Mouse (Mus musculus): ENCODE measurements around the gene Lrrc9. TPM values are rescaled to one million over a fixed set of nuclear protein-coding genes. Genes with fewer than 3 reads are reported as not detected.

Lrrc9 gene
- total and polyA plus RNA-seq, 2 experiments: under 0.01 TPM; not detected in 1

DNA sequence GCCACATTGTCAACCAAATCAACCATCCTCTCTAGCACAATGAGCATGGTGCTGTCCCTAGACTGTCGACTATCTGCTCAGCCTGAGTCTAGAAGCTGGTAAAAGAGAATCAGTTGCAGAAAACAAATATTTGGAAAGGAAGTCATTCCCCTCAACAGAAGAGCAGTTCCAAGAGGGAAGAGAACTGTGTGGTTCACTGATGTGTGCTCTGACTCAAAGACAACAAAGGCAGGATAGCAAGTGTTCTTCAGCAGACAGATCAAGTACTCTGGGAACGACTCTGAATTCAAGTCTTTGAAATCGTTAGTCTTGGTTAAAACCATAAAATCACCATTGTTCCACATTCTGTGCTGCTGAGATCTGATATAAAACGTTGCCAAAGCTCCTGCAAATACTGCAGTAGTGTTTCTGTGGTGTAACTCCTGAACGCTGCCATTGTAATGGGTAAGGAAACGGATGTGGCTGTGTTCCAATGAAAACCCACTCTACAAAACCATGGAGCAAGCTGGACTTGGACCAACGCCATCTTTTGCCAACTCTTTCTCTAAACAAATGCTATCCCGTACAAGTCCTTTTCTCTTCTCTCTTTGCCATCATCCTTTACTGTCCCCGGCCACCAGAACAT lies 8.3 kb upstream of the Lrrc9 start:
- H3K36me3 ChIP-seq (ENCODE audit: control insufficient read depth, insufficient read depth, low read length): no peaks in the 10 kb centered on the region
- no peak overlapping the region for H3K9ac ChIP-seq (ENCODE audit: low read depth, low read length)
- TF ChIP-seq POLR2A (IDR thresholded peaks at IDR 0.05; ENCODE audit: extremely low read depth, insufficient read depth, low read length) (no peak), CTCF (IDR thresholded peaks at IDR 0.05; ENCODE audit: low read depth, low read length) (no peak)
- H3K27ac ChIP-seq (replicated peaks; ENCODE audit: insufficient read depth, low read depth, low read length): no peak overlapping the region
- H3K79me2 ChIP-seq (ENCODE audit: control insufficient read depth, insufficient read depth, low read length): no peaks in the 10 kb centered on the region
- no peak for DNase-seq (ENCODE audit: extremely low read depth, low read depth, low spot score)
- no peak overlapping the region for H3K4me3 ChIP-seq (ENCODE audit: insufficient read depth, low read depth, low read length)
- WGBS: 59% methylated on average over 9 of the region's 9 CpGs
- H3K27me3 ChIP-seq (ENCODE audit: control insufficient read depth, insufficient read depth, low read length): no peaks in the 10 kb centered on the region
- H3K4me1 ChIP-seq (ENCODE audit: control insufficient read depth, insufficient read depth, low read length): no peaks in the 10 kb centered on the region

GRCm38 (mm10) chr12:72437676-72438341 lies 3.9 kb upstream of the Lrrc9 start:
- no peak overlapping the region for H3K27ac ChIP-seq (replicated peaks; ENCODE audit: insufficient read depth, low read depth, low read length)

GRCm38 (mm10) chr12:72438961-72439480 lies 2.6 kb upstream of the Lrrc9 start:
- no peak for TF ChIP-seq CTCF (IDR thresholded peaks at IDR 0.05; ENCODE audit: low read depth, low read length)
- no peak for TF ChIP-seq POLR2A (IDR thresholded peaks at IDR 0.05; ENCODE audit: extremely low read depth, insufficient read depth, low read length)
- H3K79me2 ChIP-seq (ENCODE audit: control insufficient read depth, insufficient read depth, low read length): no peaks in the 10 kb centered on the region
- 75% methylated on average over 6 of the region's 6 CpGs for WGBS
- no peak for DNase-seq (ENCODE audit: extremely low read depth, low read depth, low spot score)
- no peaks in the 10 kb centered on the region for H3K27me3 ChIP-seq (ENCODE audit: control insufficient read depth, insufficient read depth, low read length)
- H3K36me3 ChIP-seq (ENCODE audit: control insufficient read depth, insufficient read depth, low read length): no peaks in the 10 kb centered on the region
- no peak overlapping the region for H3K9ac ChIP-seq (ENCODE audit: low read depth, low read length)
- H3K4me3 ChIP-seq (ENCODE audit: insufficient read depth, low read depth, low read length): no peak overlapping the region
- H3K4me1 ChIP-seq (ENCODE audit: control insufficient read depth, insufficient read depth, low read length): no peaks in the 10 kb centered on the region; the same call in 1 of the 2 replicates
- no peak overlapping the region for H3K27ac ChIP-seq (replicated peaks; ENCODE audit: insufficient read depth, low read depth, low read length)

More at GRCm38 (mm10) chr12:72437676-72438341, 3.9 kb upstream of the Lrrc9 start:
- no peaks in the 10 kb centered on the region for H3K27me3 ChIP-seq (ENCODE audit: control insufficient read depth, insufficient read depth, low read length)
- no peak overlapping the region for H3K9ac ChIP-seq (ENCODE audit: low read depth, low read length)
- DNase-seq (ENCODE audit: extremely low read depth, low read depth, low spot score): no peak
- no peaks in the 10 kb centered on the region for H3K79me2 ChIP-seq (ENCODE audit: control insufficient read depth, insufficient read depth, low read length)
- no peak for TF ChIP-seq POLR2A (IDR thresholded peaks at IDR 0.05; ENCODE audit: extremely low read depth, insufficient read depth, low read length)
- no peak for TF ChIP-seq CTCF (IDR thresholded peaks at IDR 0.05; ENCODE audit: low read depth, low read length)
- H3K4me3 ChIP-seq (ENCODE audit: insufficient read depth, low read depth, low read length): no peak overlapping the region
- 84% methylated on average over 10 of the region's 10 CpGs for WGBS
- no peaks in the 10 kb centered on the region for H3K36me3 ChIP-seq (ENCODE audit: control insufficient read depth, insufficient read depth, low read length)
- no peaks in the 10 kb centered on the region; the same call in 1 of the 2 replicates for H3K4me1 ChIP-seq (ENCODE audit: control insufficient read depth, insufficient read depth, low read length)

GRCm38 (mm10) chr12:72453941-72454340 lies 12.3 kb downstream of the Lrrc9 start:
- WGBS: 62% methylated on average over 17 of the region's 17 CpGs
- no peaks in the 10 kb centered on the region for H3K36me3 ChIP-seq (ENCODE audit: control insufficient read depth, insufficient read depth, low read length)
- DNase-seq (ENCODE audit: extremely low read depth, low read depth, low spot score): no peak
- no peaks in the 10 kb centered on the region for H3K4me1 ChIP-seq (ENCODE audit: control insufficient read depth, insufficient read depth, low read length)
- H3K9ac ChIP-seq (ENCODE audit: low read depth, low read length): no peak overlapping the region
- TF ChIP-seq CTCF (IDR thresholded peaks at IDR 0.05; ENCODE audit: low read depth, low read length) (no peak), POLR2A (IDR thresholded peaks at IDR 0.05; ENCODE audit: extremely low read depth, insufficient read depth, low read length) (no peak)
- no peak overlapping the region for H3K4me3 ChIP-seq (ENCODE audit: insufficient read depth, low read depth, low read length)
- H3K27me3 ChIP-seq (ENCODE audit: control insufficient read depth, insufficient read depth, low read length): no peaks in the 10 kb centered on the region
- H3K27ac ChIP-seq (replicated peaks; ENCODE audit: insufficient read depth, low read depth, low read length): no peak overlapping the region
- no peaks in the 10 kb centered on the region for H3K79me2 ChIP-seq (ENCODE audit: control insufficient read depth, insufficient read depth, low read length)

DNA sequence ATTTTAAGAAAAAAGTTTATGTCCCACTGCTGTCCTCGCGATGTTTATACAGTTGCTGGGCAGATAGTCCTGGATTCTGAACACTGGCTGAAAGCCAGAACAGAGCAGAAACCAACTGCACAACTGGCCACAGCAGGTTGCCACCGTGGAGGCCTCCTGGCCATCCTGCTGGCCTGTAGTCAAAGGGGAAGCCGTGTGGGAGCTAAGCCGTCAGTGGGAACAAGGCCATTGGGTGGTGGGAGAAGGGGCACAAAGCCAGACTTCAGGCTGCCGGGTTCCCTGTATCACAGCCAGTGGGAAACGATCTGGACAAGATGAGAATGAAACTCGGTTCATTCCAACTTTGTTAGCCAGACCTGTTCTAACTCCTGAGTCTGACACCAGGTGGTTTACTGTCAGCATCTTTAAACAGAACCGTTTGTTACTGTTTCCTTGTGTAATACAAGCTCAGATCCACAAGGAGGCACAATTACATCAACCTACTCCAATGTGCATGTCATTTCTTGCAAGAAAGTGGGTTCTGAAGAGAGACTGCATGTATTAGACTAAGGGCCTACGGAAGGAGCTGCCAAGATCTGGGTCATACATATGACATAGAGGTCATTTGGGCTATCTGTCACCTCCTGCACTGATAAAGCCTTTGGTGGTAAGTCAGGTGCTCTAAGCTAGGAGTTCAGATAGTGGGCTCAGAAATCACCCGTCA lies 19.7 kb downstream of the Lrrc9 start:
- TF ChIP-seq CTCF (IDR thresholded peaks at IDR 0.05; ENCODE audit: low read depth, low read length): peak; percentile 40
- no peak for TF ChIP-seq POLR2A (IDR thresholded peaks at IDR 0.05; ENCODE audit: extremely low read depth, insufficient read depth, low read length)
- Histone ChIP-seq H3K4me1 (ENCODE audit: control insufficient read depth, insufficient read depth, low read length) (peaks cover 2% of the 10 kb centered on the region; the same call in 1 of the 2 replicates), H3K36me3 (ENCODE audit: control insufficient read depth, insufficient read depth, low read length) (no peaks in the 10 kb centered on the region), H3K79me2 (ENCODE audit: control insufficient read depth, insufficient read depth, low read length) (no peaks in the 10 kb centered on the region), H3K9ac (ENCODE audit: low read depth, low read length) (no peak overlapping the region), H3K27me3 (ENCODE audit: control insufficient read depth, insufficient read depth, low read length) (no peaks in the 10 kb centered on the region), H3K4me3 (ENCODE audit: insufficient read depth, low read depth, low read length) (no peak overlapping the region), H3K27ac (replicated peaks; ENCODE audit: insufficient read depth, low read depth, low read length) (no peak overlapping the region)
- WGBS: 40% methylated on average over 11 of the region's 11 CpGs
- peak; percentile 64 for DNase-seq (ENCODE audit: extremely low read depth, low read depth, low spot score)
